Mouse (Mus musculus): ENCODE results near the gene Ip6k3.

DNA sequence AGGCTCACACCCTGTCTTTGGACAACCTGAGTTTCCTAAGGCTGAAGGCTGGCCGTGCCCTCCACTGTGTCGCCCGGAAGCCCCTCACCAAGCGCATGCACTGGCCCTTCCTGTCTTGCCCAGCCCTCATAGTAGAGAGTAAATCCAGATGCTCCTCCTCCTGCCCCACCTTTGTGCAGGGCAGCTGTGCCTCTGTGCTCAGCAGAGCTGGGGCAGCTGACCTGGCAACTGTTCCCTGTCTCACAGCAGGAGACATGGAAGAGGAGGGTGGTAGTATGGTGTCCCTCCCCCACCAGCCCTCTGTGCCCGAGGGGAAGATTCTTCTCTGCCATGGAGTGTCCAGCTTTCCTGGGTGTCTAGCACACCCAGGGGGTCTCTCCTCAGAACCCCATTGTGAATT, 65.9 kb downstream of the Ip6k3 start:
- TF ChIP-seq CTCF (IDR thresholded peaks at IDR 0.05; ENCODE audit: low read depth, low read length), result no peak
- TF ChIP-seq POLR2A (IDR thresholded peaks at IDR 0.05; ENCODE audit: insufficient read depth, low read length), result no peak
- no peak for TF ChIP-seq EP300 (IDR thresholded peaks at IDR 0.05; ENCODE audit: insufficient read depth, low read depth, low read length)
